Mouse (Mus musculus) cerebellum, adult 11-12 months (tissue): ENCODE results near the gene Bcam.

Experiments used
- DNase-seq: peaks from one replicate; pipeline ENCODE4 v3.0.0; 2022

The Bcam gene

GRCm38 (mm10) chr7:19718297-19718952, 52.4 kb downstream of the Bcam start:
- DNase-seq = no peak

GRCm38 (mm10) chr7:19717346-19717745, 53.5 kb downstream of the Bcam start:
- peak; percentile 60 for DNase-seq

- DNase-seq = peak; percentile 69
These were observed 54.0 kb downstream of the Bcam start for GRCm38 (mm10) chr7:19716822-19717221.

- no peak for DNase-seq
These were observed 54.6 kb downstream of the Bcam start for GRCm38 (mm10) chr7:19716055-19716682.

- peak; percentile 100 for DNase-seq
These were observed 55.4 kb downstream of the Bcam start, which contains the start of gene Tomm40 for GRCm38 (mm10) chr7:19715239-19716054. TSS of gene Tomm40 (minus strand) at chr7:19715438.

- no peak for DNase-seq
These were observed 56.0 kb downstream of the Bcam start for GRCm38 (mm10) chr7:19714836-19715235.

- DNase-seq = peak; percentile 53
These were observed 57.2 kb downstream of the Bcam start for GRCm38 (mm10) chr7:19713598-19713997.

- DNase-seq = peak; percentile 54
These were observed 57.6 kb downstream of the Bcam start for GRCm38 (mm10) chr7:19713196-19713595.

- DNase-seq = no peak
These were observed 58.4 kb downstream of the Bcam start for GRCm38 (mm10) chr7:19712414-19712813.

- DNase-seq = peak; percentile 43
These were observed 60.2 kb downstream of the Bcam start for GRCm38 (mm10) chr7:19710650-19711049.
